In genomic region chr17:73640117-73640480, GRCm38 (mm10) we compare ENCODE assay signal across 22 mouse cellular contexts.
A peak's percentile ranks its signal among the peaks of the same experiment; 100 is the strongest.
DNase-seq lines count a peak whose midpoint lies in the region; ATAC-seq lines count a peak whose summit lies in the region.
"Had no signal": no experiment of that assay in that cellular context is flagged by ENCODE, and none has a peak within 500 bp of the region (broad histone marks: within the 10 kb centered on the region; RNA-seq: fewer than 3 reads in every experiment).

No protein-coding gene starts in this region.

- H3K27me3 ChIP-seq in heart, embryonic 12.5 days (replicated peaks) = 0 out of 2 replicates have a peak, but pooled peaks cover 5% of the 10 kb centered on the region
- no peaks in the 10 kb centered on the region for H3K27me3 ChIP-seq in midbrain, embryonic 14.5 days (ENCODE audit: control insufficient read depth, insufficient read depth, low read length)
- H3K27me3 ChIP-seq in midbrain, embryonic 16.5 days (ENCODE audit: control insufficient read depth, insufficient read depth, low read depth, low read length) = no peaks in the 10 kb centered on the region
- H3K27me3 ChIP-seq: CH12.LX; embryonic facial prominence, embryonic 12.5 days; liver, embryonic 13.5 days; lung, embryonic 15.5 days; neural tube, embryonic 12.5 days had no signal

- ATAC-seq in heart, embryonic 12.5 days (ENCODE audit: insufficient number of reproducible peaks, low FRiP score) = no peak
- ATAC-seq in midbrain, embryonic 14.5 days (ENCODE audit: low FRiP score, low TSS enrichment) = no peak
- no peak for ATAC-seq in midbrain, embryonic 16.5 days
- ATAC-seq: hindbrain, postnatal 0 days had no signal

- H3K36me3 ChIP-seq in heart, embryonic 12.5 days = no peaks in the 10 kb centered on the region
- H3K36me3 ChIP-seq in midbrain, embryonic 14.5 days (ENCODE audit: control insufficient read depth, insufficient read depth, low read length) = no peaks in the 10 kb centered on the region
- no peaks in the 10 kb centered on the region for H3K36me3 ChIP-seq in midbrain, embryonic 16.5 days (ENCODE audit: control insufficient read depth, insufficient read depth, low read length)
- H3K36me3 ChIP-seq: embryonic facial prominence, embryonic 12.5 days; liver, embryonic 13.5 days; lung, embryonic 15.5 days; neural tube, embryonic 12.5 days had no signal

- H3K9ac ChIP-seq in heart, embryonic 12.5 days = no peak overlapping the region
- H3K9ac ChIP-seq in midbrain, embryonic 14.5 days (replicated peaks; ENCODE audit: low read length) = no peak overlapping the region
- no peak overlapping the region for H3K9ac ChIP-seq in midbrain, embryonic 16.5 days (ENCODE audit: low read depth, low read length)
- H3K9ac ChIP-seq: embryonic facial prominence, embryonic 12.5 days; liver, embryonic 13.5 days; lung, embryonic 15.5 days; neural tube, embryonic 12.5 days had no signal

- peaks cover 6% of the 10 kb centered on the region for H3K4me1 ChIP-seq in heart, embryonic 12.5 days (replicated peaks)
- H3K4me1 ChIP-seq in midbrain, embryonic 14.5 days (ENCODE audit: control insufficient read depth, insufficient read depth, low read length) = peaks cover 11% of the 10 kb centered on the region
- peaks cover 6% of the 10 kb centered on the region; the same call in 1 of the 2 replicates for H3K4me1 ChIP-seq in midbrain, embryonic 16.5 days (ENCODE audit: control insufficient read depth, insufficient read depth, low read length)
- H3K4me1 ChIP-seq: embryonic facial prominence, embryonic 12.5 days; liver, embryonic 13.5 days; lung, embryonic 15.5 days had no signal

- H3K4me3 ChIP-seq in heart, embryonic 12.5 days = no peak overlapping the region
- no peak overlapping the region for H3K4me3 ChIP-seq in midbrain, embryonic 14.5 days (replicated peaks; ENCODE audit: low read depth, low read length)
- no peak overlapping the region for H3K4me3 ChIP-seq in midbrain, embryonic 16.5 days (ENCODE audit: low read depth, low read length)
- H3K4me3 ChIP-seq: embryonic facial prominence, embryonic 12.5 days; heart, adult 2 months; liver, embryonic 13.5 days; lung, embryonic 15.5 days; neural tube, embryonic 12.5 days had no signal

- DNase-seq in heart, postnatal 4 days = no peak
- DNase-seq in midbrain, embryonic 14.5 days = no peak
- peak; percentile 27 to 75 for DNase-seq in kidney, postnatal 25 days
- DNase-seq in embryo, embryonic 9.5 days (ENCODE audit: extremely low spot score) = no peak
- no peak for DNase-seq in ovary, adult 18-20 months (ENCODE audit: low spot score)
- DNase-seq: adrenal gland, postnatal 10 days; cerebellum, adult 11 months; cerebellum, postnatal 36 days; gastrocnemius, postnatal 14 days; heart, adult 2 months; heart, postnatal 10 days; liver, embryonic 13.5 days; right cerebral cortex, postnatal 25 days; thymus, postnatal 14 days had no signal

- no peaks in the 10 kb centered on the region for H3K9me3 ChIP-seq in heart, embryonic 12.5 days (replicated peaks)
- H3K9me3 ChIP-seq in midbrain, embryonic 14.5 days (ENCODE audit: control insufficient read depth, low read length) = no peaks in the 10 kb centered on the region
- no peaks in the 10 kb centered on the region for H3K9me3 ChIP-seq in midbrain, embryonic 16.5 days (replicated peaks; ENCODE audit: control insufficient read depth, low read length, poor library complexity, severe bottlenecking)
- H3K9me3 ChIP-seq: embryonic facial prominence, embryonic 12.5 days; liver, embryonic 13.5 days; lung, embryonic 15.5 days; neural tube, embryonic 12.5 days had no signal

- WGBS in heart, embryonic 12.5 days = 44% methylated on average over 3 of the region's 3 CpGs
- WGBS in midbrain, embryonic 14.5 days = 50% methylated on average over 3 of the region's 3 CpGs
- 48% methylated on average over 3 of the region's 3 CpGs for WGBS in midbrain, embryonic 16.5 days

- peak overlapping the region; percentile 11; the same call in 1 of the 2 replicates for H3K4me2 ChIP-seq in heart, embryonic 12.5 days
- H3K4me2 ChIP-seq in midbrain, embryonic 14.5 days (ENCODE audit: low read length) = no peak overlapping the region
- H3K4me2 ChIP-seq in midbrain, embryonic 16.5 days (ENCODE audit: low read length) = no peak overlapping the region
- H3K4me2 ChIP-seq: embryonic facial prominence, embryonic 12.5 days; liver, embryonic 13.5 days; lung, embryonic 15.5 days; neural tube, embryonic 12.5 days had no signal

- H3K27ac ChIP-seq in heart, embryonic 12.5 days (ENCODE audit: poor library complexity, severe bottlenecking) = no peak overlapping the region
- H3K27ac ChIP-seq in midbrain, embryonic 14.5 days (replicated peaks; ENCODE audit: low read depth, low read length) = peak overlapping the region; percentile 9; the same call in 1 of the 2 replicates
- no peak overlapping the region for H3K27ac ChIP-seq in midbrain, embryonic 16.5 days (ENCODE audit: low read length)
- H3K27ac ChIP-seq: embryonic facial prominence, embryonic 12.5 days; heart, adult 2 months; hindbrain, postnatal 0 days; liver, embryonic 13.5 days; lung, embryonic 15.5 days; neural tube, embryonic 12.5 days; stomach, postnatal 0 days had no signal

Comparison
In these comparisons a context has a peak if more than half of its experiments do, and no peak if none do; other contexts are left out.
1. DNase-seq: peak in kidney, postnatal 25 days (2 of 2); none in heart, postnatal 4 days (single experiment), midbrain, embryonic 14.5 days (single experiment), embryo, embryonic 9.5 days (single experiment) and ovary, adult 18-20 months (single experiment).